Mouse (Mus musculus): ENCODE results near the gene Acot8.
A peak's percentile ranks its signal among the peaks of the same experiment; 100 is the strongest.

The Acot8 gene

DNA sequence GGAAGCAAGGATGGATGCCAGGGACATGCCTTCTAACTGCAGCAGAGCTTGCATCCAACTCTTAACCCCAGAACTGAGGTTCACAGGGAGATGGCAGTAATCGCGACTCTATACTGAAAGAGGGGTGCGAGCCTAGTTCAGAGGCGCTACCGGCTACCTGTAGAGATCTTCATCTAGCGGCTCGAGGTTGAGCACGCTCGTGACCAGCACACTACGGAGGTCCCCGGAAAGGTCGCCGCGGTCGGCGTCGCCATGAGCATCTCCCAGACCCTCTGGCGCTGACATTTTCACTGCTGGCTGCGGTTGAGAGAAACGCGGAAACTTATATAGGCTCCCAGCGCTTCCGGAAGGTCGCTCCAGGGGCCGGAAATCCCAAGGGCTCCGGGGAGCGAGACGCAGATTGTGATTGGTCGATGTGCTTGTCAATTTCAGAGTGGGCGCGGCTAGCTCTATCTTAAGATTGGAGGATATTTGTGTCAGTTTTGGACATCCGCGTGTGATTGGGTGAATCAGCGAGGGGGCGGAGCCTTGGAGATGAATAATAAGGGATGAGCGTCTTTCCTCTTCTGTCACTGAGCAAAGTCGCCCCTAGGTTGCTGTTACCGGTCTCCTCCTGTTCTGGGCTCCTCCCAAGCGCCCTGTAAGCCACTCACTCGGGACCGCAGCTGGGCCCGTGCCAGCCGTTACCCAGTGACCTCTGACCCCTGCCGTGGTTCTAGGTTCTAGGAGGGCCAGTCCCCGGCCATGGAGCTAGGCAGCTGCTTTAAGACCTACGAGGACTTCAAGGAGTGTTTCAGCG lies at the start of gene Acot8, which contains the start of gene Zswim3:
Acot8 (minus strand) TSS at position 350 of the 799 bp plus-strand sequence.
Zswim3 (plus strand) TSS at position 566 of the 799 bp plus-strand sequence.
- peak; percentile 99 for DNase-seq

DNA sequence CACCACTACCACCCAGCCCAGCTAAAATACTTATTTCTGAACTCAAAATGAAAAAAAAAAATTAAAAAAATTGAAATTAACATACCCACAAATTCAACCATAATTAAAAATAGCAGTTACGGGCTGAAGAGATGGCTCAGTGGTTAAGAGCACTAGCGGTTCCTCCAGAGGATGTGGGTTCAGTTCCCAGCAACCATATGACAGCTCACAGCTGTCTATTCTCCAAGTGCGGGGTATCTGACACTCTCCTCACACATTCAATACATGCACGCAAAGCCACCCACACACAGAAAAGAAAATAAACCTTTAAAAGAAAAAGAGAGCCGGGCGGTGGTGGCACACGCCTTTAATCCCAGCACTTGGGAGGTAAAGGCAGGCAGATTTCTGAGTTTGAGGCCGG lies 45.4 kb upstream of the Acot8 start:
- DNase-seq, result peak; percentile 52

DNA sequence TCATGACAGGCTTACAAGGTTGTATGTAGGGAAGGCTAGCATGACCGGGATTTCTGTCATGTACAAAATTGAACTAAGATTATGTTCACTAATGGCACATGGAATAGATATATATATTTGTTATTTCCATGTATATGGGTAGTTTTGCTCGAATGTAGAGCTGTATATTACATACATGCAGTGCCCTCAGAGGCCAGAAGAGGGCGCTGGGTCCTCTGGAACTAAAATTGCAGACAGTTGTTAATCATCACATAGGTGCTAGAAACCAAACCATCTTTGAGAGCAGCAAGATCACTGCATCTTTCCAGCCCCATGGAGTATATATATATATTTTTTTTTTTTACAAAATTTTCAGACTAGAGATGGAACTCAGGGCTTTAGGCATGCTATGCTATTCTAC lies 41.1 kb upstream of the Acot8 start:
- no peak for DNase-seq

DNA sequence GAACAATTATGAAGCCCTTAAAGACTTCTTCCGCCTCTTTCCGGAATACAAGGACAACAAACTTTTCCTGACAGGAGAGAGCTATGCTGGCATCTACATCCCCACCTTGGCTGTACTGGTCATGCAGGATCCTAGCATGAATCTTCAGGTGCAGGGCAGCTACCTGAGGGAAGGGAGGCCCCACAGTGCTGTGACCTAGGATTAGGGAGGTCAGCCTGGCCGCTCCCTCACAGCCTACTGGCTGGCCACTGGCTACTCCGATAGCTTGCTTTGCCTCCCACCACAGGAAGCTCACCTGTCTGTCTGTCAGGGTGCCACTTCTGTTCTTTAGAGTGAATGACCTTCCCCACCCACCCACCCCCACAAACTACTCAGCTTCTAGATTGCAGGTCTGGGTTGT lies 30.5 kb upstream of the Acot8 start:
- DNase-seq, result no peak

DNA sequence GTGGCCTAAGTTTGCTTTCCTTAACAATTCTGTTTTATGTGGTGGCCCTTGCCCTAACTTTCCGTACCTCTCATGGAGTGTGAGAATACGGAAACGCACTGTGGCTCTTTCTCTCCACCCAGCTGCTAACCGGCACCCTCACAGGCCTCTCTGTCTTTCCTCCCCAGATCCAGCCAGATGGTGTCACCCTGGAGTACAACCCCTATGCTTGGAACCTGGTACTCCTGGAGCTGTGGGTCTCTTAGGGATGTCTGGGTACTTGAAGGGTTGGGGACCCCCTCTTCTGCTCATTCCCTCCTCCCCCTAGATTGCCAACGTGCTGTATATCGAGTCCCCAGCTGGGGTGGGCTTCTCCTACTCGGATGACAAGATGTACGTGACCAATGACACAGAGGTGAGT lies 29.8 kb upstream of the Acot8 start:
- DNase-seq, result peak; percentile 61

DNA sequence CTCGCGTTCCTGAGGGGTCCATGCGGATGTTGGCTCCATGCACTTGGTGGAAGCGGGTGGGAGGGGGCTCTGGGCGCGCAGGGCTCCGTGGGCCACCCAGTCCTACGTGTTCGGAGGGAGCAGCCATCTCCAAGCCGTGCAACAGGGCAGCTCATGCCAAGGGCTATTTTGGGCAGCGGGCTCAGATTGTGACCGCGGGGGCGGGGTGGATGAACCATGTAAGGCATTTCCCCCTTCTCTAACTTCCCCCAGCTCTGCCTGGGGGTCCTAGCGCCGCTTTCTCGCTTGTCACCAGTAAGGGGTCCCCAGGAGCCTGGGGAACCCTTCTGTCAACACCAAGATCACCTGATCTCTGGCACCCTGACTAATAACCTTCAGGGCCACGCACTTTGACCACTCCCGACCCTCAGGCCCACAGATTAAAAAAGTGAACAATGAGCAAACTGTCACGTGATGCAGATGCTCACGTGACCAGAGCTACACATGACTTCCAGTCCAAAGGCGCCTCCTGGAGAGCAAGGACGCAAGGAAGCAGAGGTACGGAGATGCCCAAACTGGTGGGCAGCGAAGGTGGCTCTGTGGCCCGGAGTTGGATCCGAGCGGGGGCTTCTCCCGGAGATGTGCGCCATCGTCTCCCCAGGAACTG lies 28.8 kb upstream of the Acot8 start, which contains the start of gene Neurl2:
Neurl2 (minus strand) TSS at position 143 of the 646 bp plus-strand sequence.
- DNase-seq, result peak; percentile 82

DNA sequence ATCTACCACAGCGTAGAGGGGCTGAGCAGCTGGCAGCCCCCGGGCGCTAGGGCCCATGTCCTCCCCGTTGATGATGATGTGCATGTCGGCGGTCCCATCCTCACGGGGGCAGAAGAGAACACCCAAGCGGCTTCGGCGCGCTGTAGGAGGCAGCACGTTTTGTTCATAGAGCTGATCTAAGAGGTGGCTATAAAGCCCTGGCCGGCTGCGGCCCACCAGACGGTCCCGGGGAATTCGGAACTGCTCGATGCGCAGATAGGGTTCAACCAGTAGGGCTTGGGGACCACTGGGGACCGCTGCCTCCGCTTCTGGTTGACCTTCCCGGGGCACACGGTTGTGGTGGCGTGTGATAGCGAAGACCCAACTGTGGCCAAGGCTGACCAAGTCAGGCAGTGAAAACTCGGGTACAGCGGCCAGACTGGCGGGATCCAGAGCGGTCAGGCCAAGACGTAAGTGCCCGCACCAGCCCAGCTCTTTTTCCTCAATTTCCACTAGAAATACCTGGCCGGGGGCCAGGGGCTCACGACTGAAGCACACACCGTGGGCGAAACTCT lies 28.1 kb upstream of the Acot8 start, which contains the start of gene Ctsa:
Ctsa (plus strand) TSS at position 126 of the 554 bp plus-strand sequence.
- DNase-seq, result peak; percentile 86

DNA sequence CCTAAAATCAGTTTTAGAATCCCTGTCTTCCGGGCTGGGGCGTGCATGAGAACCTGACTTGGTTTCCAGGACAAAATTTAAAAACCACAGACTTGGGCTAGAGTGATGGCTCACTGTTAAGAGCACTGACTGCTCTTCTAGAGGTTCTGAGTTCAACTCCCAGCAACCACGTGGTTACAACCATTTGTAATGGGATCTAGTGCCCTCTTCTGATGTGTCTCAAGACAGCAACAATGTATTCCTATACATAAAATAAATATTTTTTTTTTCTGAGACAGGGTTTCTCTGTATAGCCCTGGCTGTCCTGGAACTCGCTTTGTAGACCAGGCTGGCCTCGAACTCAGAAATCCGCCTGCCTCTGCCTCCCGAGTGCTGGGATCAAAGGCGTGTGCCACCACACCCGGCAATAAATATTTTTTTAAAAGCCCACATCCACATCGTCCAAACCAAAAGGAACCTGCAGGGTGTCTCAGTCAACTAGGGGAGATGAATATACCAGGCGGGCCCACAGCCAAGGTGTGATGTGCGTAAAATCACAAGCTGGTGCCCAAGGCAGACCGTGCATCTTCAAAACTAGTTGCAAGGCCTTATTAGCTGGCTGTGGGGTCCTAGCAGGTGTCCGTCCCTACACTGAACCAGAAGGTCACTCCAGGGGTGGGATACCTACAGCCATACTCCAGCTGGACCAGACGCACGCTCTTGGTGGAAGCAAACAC lies 27.5 kb upstream of the Acot8 start:
- DNase-seq, result no peak

DNA sequence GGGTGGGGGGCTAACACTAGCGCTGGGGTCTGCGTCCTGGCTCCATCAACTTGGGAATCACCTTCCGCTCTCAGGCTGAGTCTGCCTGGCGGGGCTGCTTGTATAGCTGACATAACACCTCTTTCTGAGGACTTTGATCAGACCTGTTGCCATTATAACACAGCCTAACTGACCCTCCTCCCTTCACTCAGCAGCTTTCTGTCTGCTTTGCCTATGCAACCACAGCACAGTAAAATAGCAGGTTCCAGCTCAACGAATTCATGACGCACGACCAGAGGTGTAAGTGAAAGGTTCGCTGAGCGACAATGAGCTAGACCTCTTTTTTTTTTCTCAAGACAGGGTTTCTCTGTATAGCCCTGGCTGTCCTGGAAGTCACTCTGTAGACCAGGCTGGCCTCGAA lies 26.3 kb upstream of the Acot8 start:
- DNase-seq, result no peak

DNA sequence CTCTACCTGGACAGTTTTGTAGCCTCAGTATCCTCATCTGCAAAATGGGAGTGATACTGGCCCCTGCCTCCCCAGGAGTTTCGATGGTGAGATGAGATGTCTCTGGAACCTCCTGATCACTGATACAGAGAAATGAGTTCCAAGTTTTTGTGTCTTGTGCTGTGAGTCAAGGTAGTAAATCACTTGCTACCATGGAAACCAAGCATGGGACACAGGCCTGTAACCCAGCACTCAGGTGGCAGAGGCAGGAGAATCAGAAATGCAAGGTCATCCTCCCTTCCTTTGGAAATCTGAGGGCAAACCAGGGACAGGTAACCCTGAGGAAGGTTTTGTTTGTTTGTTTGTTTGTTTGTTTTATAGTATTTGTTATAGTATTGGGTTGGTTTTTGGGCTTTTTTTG lies 24.4 kb upstream of the Acot8 start:
- DNase-seq, result no peak

DNA sequence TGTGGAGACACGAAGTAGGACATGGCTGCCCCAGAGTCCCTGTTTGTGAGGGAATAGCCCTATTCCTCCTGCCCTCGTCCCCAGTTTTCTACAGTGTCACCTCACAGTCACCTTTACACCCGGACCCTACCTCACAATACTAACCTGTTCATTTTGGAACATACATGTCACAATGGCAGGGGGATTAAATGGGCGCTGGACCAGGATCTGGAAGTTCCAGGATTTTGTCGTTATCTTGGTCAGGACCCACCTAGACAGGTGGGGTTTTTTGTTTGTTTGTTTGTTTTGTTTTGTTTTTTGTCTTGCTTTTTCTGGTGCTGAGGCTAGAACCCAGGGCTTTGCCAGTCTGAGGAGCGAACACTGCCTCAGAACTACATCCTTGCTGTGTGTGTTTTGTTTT lies 23.8 kb upstream of the Acot8 start, which contains the start of gene Spata25:
Spata25 (minus strand) TSS at position 101 of the 400 bp plus-strand sequence.
- no peak for DNase-seq

DNA sequence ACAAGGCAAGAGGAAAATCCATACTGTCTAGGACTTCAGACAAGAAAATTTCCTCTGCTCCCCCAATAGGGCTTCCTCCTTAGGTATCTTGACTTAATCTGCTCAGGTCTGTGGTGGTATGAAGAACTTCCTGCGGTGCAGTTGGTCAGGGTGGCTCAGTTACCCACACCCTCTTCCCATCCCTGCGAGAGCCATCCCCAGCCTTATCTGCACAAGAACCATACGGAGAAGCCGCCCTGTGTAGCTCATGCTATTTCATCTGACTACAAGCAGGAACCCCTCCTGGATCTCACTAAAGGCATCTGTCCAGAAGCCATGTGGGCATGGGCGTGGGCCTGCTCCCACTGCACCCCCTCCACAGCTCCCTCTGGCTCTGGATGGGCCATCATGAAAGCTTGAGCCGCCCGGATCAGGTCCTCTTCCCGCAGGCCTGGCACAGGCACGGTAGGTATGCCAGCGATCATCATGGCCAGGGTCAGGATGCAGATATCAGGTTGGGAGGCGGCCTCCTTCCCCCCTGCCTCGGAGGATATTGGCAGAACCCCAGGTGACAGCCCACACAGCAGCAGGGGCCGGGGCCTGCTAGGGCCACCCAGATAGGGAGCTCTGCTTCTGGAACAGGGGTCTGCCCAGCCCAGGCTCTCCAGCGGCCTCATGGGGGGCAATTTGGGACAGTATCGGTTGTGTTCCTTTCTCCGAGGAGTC lies 22.6 kb upstream of the Acot8 start:
- DNase-seq, result no peak

DNA sequence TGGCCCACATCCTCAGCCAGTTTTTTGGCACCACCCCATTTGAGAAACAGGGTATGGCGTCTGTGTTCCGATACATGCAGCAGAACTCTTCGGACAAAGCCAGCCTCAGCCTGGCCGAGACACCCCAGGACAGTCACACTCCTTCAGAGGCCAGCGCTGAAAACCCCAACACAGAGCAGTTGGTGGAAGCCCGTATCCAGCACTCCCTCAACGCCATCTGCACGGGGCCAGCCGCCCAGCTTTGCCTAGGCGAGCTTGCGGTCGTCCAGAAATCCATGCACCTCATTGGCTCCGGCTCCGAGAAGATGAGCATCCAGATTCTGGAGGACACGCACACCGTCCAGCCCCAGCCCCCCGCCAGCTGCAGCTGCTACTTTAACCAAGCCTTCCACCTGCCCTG lies 20.8 kb upstream of the Acot8 start:
- DNase-seq, result no peak

DNA sequence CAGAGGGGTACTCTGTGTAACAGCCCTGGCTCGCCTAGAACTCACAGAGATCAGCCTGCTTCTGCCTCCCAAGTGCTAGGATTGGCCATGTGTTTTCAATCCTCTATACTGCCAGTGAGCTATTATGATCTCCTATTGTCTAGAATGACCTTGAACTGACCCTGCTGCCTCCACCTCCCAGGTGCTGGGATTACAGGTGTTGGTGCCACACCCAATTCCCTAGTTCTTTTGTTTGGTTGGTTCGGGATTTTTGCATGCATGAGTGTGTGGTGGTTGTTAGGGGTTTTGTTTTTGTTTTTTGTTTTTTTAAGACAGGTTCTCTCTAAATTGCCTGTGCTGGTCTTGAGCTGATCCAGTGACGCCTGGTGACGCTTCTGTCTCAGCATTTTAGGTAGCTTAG lies 19.3 kb upstream of the Acot8 start:
- no peak for DNase-seq

DNA sequence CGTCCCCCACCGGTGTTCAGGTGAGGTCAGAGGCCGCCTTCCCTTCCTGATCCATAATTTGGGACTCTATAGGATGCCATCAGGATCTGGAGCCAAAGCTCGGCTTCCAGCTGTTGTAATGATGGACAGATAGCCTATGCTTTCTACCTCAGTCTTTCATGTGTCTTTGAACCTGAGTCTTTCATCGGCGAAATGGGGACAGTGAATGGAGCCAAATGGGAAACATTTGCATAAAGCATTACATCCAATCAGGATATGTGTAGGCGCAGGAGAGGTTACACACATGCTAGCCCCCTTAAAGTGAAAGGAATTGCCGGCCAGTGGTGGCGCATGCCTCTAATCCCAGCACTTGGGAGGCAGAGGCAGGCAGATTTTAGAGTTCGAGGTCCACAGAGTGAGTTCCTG lies 18.5 kb upstream of the Acot8 start:
- peak; percentile 25 for DNase-seq

DNA sequence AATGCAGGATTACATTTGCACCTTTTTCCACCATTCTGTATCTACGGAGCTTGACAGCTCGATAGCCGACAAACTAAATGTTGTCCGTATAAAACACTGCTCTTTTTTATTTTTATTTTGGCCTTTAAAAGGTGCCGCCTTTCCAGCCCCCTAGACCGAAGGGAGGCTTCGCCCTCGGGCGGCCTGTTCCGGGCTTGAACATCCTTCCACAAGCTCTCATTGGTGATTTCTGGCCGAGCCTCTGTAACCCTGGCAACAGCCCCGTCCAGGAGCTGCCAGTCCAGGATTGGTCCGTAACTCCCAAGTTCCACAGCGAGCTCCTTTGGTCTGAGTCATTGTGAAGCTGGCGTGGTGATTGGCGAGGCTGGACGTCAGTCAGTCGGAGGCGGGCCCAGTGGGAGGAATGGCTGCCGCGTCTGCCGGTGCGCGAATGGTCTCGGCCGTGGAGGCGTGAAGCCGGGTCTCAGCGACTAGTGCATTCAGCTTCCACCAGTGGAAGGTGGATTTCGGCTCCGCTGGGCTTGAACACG lies 18.0 kb upstream of the Acot8 start, which contains the start of gene Zswim1:
Zswim1 (plus strand) TSS at position 51 of the 530 bp plus-strand sequence.
- DNase-seq, result peak; percentile 99

DNA sequence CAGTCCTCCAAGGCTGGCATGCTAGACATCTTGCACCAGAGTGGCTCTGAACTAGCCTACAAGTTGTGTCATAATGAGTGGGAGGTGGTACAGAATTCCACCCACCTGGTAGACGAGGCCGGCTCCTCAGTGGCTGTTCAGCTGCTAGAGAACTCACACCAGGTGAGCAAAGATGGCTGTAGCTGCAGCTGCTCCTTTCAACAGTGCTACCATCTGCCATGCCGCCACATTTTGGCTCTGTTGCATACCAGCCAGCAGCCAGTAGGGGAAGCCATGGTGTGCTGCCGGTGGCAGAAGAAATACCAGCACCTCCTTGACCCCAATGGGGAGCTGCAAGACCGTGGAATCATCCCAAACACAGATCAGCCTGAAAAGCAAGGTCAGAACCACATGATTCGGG lies 16.4 kb upstream of the Acot8 start:
- DNase-seq, result no peak

DNA sequence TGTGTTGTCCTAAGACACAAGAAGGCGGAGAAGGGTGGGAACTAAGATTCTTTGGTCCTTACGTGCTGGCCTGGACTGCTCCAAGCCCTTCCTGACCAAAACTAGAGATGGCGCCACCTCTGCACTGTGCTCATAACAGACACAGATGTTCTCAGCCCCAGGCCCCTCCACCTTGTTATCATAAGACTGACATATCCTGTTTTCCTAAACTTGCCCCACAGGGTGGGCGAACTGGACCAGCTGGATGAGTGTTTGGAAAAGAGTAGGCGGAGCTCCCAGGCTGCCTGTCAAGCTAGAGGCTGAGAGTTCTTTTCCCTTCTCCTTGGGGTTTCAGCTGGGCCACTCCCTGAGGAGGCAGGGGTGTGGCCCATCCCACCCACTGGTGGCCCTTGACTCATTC lies 13.0 kb upstream of the Acot8 start:
- no peak for DNase-seq

DNA sequence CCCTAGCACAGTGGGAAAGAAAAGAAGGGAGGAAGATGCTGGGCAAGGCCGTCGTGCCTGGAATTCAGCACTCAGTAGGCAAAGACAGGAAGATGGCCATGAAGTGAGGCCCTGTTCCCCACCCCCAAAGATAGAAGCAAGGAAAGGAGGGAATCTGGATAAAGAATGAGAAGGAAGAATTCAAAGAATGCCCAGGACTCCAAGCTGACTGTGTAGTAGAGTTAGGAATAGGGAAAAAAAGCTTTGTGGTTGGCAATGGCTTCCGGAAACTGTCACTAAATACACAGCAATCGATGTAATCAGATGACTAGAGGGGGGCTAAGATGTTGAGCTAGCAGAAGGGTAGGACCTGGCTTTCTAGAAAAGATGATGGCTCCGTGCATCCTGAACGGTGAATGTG lies 12.5 kb upstream of the Acot8 start:
- no peak for DNase-seq

DNA sequence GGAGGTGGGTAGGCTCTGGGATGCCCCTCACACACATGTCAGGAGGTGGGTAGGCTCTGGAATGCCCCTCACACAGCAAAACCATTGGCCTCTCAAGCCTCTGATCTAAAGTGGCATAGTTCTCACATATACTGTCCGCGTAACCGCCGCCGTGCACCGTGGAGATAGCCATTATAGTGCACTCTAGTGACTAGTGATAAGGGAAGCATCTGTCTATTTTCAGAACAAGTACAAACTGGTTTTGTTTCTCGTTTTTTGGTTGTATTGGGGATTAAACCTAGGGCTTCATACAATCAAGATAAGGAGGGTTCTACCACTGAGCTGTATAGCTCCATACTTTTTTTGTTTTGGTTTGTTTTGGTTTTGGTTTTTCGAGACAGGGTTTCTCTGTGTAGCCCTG lies 11.1 kb upstream of the Acot8 start:
- DNase-seq, result no peak

DNA sequence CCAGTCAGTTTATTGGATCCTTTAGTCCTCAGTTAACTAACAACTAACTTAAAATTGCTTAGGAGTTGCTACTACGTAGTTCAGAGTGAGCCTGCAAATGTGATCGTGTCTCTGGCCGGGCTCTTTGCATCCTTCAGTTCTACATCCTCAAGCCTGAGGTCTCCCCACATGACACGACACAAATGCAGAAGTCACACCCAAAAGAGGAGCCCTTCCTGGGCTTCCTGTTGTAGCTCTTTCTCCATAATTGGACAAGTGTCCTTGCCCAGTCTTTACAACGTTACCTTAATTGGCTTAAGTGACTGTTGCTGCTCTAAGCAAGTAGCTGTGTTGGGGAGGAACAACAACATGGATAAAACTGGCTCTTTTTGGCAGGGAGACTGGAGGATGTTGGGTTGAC lies 10.7 kb upstream of the Acot8 start:
- DNase-seq, result no peak

DNA sequence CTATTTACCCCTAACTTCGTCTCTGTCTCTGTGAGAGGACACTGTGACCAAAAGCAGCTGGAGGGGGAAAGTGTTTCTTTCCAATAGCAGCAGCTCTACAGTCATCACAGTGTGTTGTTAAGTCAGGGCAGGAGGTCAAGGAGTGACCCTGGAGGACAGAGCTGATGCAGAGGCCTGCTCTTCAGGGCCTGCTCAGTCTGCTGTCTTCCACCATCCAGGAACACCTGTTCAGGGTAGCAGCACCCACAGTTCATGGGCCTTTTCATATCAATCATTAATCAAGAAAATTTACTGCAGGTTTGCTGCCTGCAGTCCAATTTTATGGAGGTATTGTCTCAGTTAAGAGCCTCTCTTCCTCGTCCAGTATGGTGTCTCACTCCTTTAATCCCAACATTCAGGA lies 8.9 kb upstream of the Acot8 start:
- no peak for DNase-seq
